Mouse (Mus musculus) spleen, adult 12 weeks (tissue): ENCODE data around the gene Twnk.

Experiments
- DNase-seq: peaks from one replicate; pipeline ENCODE4 v3.0.0; 2022; ENCODE audit warnings: low spot score

Gene Twnk

GRCm38 (mm10) chr19:45005444-45005843 lies at the start of gene Twnk:
Gene Twnk (plus strand): TSS chr19:45005663.
- DNase-seq: peak; percentile 73

DNA sequence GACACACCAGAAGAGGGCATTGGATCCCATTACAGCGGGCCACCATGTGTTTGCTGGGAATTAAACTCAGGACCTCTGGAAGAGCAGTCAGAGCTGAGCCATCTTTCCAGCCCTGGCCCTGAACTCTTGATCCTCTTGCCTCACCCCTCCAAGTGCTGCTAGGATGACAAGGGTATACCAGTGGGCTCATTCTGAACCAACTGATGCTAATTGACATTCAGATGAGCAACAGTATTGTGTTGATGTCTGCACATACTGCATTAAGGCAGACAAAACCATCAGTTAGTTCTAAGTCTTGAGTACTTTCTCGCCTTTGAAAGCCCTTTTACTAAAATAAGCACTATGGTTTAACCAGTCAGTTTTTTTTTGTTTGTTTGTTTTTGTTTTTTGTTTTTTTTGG lies 45.8 kb upstream of the Twnk start:
- no peak for DNase-seq

DNA sequence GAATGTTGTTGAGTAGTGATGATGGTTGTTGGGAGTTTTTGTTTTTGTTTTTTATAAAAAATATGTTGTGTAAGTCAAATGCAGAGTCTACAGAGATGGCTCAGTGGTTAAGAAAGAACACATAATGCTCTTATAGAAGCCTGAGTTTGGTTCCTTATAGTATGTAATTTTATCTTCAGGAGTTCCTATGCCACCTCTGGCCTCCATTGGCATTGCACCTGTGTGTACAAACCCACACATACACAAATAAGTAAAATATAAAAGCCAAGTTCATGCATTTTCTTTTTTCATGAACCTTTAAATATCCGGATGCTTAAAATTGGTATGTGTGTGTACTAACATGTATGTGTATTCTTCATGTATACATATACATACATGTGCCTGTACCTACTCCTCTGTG lies 39.5 kb upstream of the Twnk start:
- DNase-seq: no peak

GRCm38 (mm10) chr19:44968329-44968728 lies 37.1 kb upstream of the Twnk start:
- DNase-seq: no peak

- no peak for DNase-seq
Measured at GRCm38 (mm10) chr19:44976636-44977035, 28.8 kb upstream of the Twnk start.

GRCm38 (mm10) chr19:44977148-44977547 lies 28.3 kb upstream of the Twnk start:
- no peak for DNase-seq

GRCm38 (mm10) chr19:44980787-44981186 lies 24.7 kb upstream of the Twnk start:
- DNase-seq: no peak

- DNase-seq: no peak
Measured at GRCm38 (mm10) chr19:44982477-44983115, 22.9 kb upstream of the Twnk start.

- no peak for DNase-seq
Measured at GRCm38 (mm10) chr19:44983366-44983765, 22.1 kb upstream of the Twnk start.

- no peak for DNase-seq
Measured at GRCm38 (mm10) chr19:44984420-44984819, 21.0 kb upstream of the Twnk start.

- DNase-seq: no peak
Measured at GRCm38 (mm10) chr19:44985159-44985988, 20.1 kb upstream of the Twnk start.

DNA sequence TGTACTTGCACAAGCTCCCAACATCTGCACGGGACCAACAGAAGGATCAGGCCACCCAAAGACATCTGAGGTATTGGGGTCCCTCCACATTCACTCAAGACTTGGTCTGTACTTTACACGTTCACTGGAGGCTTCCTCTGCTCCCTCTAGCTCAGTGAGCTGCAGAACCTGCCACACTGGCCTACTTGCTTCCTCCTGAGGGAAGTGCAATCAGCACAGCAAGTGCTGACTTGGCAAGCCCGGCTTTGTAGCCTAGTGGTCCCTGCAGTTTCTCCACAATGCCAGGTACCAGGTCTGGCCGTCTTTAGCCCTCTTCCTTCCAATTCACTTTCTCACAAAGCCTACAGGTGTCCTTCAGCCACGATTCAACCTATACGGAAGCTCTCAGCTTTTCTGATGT lies 18.5 kb upstream of the Twnk start:
- no peak for DNase-seq

DNA sequence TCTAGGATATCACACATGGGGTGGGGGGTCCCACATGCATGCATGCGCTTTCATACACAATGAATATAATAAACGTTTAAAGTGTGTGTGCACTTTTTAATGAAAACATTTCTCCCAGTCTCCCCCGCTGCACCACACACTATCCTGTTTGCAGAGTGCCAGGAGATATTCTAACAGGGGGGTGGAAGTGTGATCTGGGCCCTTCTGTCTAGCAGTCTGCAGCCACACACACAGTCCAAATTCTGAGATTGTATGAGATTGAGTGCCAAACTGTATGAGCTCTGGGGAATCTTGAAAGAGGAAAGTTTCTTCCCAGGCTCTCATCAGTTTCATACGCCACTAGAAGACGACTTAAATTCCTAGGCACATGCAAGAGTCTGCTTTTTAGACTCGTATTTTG lies 17.6 kb upstream of the Twnk start:
- no peak for DNase-seq

DNA sequence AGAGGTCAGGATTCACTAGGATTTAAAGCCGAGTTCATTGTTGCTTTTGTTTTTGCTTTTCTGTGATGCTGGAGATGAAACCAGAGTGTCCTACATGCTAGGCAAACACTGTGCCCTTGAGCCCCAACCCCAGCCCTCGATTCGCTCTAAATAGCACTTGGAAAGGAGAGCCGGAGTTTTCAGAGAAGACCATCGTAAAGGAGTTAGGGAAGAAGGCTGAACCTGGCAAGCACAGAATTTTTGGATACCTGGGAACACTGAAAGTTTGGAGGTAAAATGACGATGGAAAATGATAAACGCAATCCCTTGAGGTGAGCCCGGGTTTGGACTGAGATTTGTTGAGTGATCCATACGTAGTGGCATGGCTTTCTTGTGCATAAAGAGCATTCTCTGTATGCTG lies 17.1 kb upstream of the Twnk start:
- DNase-seq: no peak

DNA sequence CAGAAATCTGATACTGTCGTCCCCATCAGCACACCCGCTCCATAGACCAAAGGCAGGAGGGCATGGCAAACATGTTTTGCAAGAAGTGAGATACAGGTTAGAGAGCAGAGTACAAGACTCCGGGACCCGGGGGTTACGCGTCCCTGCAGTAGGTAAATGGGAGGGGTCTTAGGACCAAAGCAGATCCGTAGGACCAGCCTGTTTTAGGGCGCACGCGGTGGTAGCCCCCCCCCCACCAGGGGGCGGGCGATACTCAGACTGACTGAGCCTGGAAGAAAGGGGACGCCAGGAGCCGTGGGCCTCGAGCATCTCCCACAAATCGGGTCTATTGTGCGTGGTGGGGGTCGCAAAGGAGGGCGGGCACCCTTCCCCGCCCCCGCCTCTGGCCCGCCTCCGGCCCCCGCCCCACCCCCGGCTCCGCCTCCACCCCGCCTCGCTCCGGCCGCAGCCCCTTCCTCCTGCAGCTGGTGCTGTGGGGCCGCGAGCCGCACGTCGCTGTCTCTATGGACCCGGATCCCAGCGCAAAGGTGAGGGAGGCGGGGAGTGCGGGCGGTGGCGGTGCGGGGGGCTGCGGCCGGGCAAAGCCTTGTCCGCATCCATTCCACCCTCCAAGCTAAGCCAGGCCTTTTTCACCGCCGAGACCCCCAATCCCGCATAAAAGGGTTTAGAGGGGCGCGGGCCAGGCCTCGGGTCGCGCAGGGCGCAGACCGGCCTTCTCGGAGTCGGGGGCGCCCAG lies 16.5 kb upstream of the Twnk start, which contains the start of gene Sema4g:
Gene Sema4g (plus strand): TSS at position 271 of the 736 bp plus-strand sequence.
- DNase-seq: no peak

DNA sequence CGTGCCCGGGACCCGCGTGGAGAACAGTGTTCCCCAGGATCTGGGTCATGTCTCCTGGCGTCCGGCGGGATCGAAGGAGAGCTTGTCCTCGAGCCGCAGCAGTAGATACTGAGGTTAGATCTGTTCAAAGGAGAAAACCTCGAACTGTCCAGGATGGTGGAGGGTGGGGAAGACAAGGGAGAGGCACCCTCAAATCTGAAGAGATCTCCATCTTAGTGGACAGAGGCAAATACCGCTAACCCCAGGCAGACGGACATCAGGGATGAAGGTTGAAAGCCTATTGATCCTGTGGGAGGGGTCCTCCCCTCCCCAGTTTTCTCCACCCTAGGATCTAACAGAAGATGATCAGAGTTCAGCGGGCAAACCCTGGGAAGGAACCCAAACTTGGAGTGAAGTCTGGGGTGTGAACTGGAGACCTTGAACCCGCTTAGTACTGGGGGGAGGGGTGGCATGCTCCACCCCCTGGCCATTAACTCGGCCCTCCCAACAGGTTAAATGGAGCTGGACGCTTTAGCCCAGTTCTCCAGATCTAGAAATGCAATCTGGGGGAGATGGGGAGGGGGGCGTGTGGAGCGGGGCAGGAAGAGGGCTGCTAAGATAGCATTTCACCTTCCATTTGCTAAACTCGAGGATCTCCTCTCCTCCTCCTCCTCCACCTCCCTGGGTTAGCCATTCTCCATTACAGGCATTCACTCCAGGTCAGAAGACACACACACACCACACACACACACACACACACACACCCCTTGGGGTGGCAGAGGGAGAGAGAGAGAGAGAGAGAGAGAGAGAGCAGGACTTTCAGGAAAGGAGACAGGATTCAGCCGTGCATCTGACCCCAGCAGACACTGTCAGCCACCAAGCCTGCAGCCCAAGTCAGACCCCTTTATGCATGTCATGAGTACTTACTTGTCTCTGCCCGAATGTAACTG lies 15.6 kb upstream of the Twnk start:
- DNase-seq: no peak

DNA sequence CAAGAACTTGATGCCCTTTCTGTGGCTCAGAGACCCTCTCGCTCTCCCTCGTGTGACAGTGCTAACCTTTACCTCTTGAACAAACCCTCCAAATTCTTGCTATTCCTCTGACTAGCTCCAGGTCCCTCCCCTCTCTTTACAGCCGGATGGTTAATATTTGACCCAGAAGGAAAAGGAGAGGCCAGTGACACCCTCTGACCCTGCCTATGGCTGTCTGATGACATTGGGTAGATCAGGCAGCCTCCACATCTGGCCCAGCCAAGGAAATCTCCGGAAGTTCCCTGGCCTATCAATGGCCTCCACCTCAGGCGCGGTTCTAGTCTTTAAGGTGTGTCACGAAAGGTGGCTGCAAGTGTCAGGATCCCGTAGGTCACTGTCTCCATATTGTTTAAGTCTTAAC lies 14.4 kb upstream of the Twnk start:
- DNase-seq: no peak

GRCm38 (mm10) chr19:44992246-44992645 lies 13.2 kb upstream of the Twnk start:
- no peak for DNase-seq

DNA sequence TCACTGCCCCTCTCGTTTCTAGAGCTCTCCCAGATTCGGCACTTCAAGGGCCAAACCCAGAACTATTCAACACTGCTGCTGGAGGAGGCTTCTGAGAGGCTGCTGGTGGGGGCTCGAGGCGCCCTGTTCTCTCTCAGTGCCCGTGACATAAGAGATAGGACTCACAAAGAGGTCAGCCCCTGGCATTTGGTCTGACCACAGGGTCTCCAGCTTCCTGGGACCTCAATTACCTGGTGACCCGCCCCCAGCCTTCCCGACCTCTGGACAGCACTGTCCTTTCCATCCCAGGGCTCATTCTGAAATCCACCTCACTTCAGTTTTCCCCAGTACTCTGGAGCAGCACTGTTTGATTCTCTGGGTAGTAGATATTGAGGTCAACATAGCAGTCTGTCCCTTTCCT lies 12.8 kb upstream of the Twnk start:
- no peak for DNase-seq

DNA sequence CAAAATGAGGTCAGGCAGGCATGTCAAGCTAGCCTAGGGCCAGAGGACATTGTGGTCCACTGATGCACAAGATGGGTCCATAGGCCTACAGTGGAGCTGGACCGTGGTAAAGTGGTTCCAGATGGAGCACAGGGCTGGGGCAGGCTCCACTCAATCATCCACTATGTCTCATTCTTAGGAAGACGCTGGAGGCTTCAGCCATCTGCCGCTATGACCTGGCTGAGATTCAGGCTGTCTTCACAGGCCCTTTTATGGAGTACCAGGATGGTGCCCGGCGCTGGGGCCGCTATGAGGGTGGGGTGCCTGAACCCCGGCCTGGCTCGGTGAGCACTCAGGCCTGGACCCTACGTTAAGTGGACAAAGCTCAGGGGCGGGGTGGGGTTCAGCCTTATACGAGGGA lies 7.7 kb upstream of the Twnk start:
- DNase-seq: no peak

GRCm38 (mm10) chr19:44999647-45000046 lies 5.8 kb upstream of the Twnk start:
- no peak for DNase-seq

DNA sequence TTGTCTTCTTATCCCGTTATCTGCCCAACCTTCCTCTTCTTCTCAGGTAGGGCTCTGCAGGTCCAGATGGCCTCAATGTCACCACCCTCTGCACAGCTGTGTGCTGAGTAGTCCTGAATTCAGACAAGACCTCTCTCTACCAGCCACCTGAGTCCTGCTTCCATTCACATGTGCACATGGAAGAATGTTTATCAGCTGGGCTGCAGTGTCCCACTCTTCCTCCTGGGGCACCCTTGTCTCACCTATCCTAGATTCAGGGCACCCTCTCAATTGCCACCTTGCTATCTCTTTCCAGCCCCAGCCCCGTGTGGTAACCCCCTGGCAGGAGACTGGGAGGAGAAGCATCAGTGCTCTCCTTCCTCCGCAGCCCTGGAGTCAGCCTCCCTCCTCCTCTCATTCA lies 3.2 kb upstream of the Twnk start:
- DNase-seq: no peak
